Mouse (Mus musculus): ENCODE measurements around the gene Mrpl14.
A peak's percentile ranks its signal among the peaks of the same experiment; 100 is the strongest.

The Mrpl14 gene

DNA sequence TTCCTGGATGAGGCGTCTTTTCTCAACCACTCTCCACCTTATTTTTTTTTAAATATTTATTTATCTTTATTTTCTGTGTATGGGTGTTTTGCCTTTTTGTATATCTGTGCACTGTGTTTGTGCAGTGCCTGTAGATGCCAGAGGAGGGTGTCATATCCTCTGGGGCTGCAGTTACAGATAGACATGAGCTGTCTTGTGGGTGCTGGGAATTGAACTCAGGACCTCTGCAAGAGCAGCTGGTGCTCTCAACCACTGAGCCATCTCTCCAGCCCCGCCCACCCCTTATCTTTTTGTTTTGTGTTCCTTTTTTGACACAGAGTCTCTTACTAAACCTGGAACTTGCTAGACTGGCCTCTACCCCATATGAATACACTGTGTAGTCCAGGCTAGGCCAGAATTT, 41.4 kb downstream of the Mrpl14 start:
- DNase-seq = no peak

DNA sequence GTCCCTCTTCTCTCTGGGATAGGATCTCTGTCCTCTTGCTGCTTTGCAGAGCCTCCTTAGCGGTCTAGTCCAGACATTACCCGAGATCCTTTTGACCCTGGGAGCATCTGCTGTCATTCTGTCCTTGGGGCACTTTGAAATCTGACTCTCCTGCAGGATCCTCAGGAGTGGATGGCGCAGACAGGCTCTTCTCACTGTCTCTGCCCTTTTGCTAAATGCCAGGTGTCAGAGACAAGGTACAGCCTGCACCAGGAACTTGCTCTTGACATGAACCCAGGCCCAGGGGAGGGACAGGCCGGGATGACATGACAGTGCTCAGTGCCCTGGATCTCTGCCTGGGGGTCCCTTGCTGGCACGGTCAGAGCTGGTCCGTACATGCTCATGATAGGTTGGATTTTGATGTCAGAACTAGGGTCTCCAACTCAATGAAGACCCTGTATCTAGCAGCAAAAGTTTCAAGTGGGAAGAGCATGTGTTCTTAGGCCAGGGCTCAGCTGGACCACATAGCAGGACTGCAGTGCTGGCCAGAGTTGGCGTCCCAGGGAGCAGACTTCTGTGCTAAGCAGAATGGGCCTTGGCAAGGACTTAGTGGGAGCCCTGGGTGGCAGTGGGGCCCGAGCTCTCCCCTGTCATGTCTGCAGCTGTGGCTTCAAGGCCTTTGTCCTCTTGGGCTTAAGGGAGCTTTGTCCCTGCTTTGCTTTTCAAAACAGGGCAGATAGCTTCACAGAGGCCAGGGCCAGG, 42.0 kb downstream of the Mrpl14 start:
- no peak for DNase-seq

DNA sequence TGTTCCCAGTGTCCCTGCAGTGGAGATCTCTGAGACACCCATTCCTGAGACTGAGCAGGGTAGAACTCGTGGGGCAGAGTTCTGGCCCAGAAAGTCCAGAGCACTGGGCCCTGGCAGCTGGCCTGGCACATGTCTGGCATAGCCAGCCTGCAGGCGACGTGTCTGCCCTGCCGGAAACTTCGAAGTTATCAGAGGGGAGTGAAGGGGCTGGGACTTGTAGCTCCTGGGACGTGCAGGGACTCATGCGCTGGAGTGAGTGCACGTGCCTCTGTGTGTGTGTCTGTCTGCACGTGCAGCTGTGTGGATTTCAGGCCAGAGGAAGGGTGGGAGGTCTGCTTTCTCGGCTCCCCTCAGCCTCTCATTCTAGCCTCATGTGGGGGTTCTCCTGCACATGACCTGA, 43.3 kb downstream of the Mrpl14 start:
- DNase-seq = no peak

DNA sequence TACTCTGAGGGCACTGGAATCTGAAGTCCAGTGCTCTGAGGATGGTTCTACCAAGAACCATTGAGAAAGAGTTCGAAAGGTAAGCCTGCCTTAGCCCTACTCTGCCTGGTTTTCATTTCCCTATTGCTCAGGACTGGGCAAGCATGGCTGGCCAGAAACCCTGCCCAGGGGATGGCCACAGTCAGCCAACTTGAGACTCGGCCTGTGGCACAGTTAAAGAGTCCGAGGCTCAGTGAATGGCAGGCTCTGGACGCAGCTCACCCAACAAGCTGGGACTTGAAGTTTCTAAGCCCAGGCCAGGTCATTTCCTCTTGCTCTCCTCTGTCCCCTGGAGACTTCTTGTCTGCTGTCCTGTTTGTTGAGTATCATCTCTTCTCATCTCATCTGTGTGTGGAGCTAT, 44.6 kb downstream of the Mrpl14 start:
- no peak for DNase-seq

DNA sequence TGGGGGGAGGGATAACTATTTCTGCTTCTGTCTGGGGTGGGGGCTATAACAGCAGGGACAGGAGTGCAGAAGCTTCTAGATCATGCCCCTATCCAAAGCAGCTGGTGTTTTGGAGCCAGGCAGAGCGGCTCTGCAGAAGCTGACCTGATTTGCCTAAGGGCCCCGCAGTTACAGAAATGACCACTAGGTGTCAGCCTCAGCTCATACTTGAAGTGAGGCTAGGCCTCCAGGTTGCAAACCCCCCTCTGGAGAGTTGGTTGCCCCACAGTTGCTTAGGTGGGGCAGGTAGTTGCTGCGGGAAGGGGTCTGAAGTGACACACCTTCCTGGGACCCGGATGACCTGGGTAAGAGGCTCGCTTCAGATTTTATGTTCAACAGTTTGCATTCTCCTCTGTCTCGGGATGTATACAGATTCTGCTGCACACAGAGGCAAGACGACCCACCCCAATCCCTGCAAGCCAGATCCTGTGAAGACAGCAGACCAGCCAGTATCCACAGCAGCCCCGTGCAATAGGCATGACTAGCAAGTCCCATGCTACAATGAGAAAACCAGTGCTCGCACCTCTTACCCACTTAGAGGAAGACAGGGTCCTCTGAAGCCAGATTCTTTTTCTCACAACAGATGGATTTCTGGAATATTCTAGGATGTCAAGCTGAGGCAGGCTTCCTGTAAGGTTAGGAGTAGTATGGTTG, 45.2 kb downstream of the Mrpl14 start:
- peak; percentile 82 for DNase-seq

DNA sequence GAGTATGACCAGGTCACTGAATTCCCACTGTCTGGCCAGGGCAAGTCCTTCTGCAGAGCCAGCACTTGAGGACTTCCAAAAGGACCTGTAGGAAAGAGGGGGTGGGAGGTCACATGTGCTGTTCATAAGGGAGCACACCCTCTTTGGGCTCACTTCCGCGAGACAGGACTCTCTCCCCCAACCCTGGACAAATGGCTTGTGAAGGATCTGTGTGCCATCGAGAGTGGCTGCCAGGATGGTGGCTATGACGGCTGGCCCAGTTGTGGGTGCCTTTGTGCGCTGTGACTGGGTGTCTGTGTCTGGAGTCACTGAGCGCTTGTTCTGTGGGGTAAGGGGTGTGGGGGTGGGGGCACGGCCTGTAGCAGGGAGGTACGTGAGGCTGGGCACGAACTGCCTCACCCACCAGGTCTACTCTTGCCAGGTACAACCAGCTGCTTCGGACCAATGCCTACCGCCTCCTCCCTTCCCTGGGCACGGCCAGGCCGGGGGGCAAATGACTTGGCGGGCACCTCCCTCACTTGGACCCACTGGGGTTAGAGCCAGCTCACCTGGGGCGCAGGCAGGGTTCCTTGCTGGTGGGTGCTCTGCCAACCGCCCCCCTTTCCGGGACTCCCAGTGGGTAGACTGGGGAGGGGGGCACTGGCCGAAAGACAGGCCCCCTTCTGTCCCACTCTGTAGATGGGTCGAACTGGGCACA, 47.1 kb downstream of the Mrpl14 start:
- no peak for DNase-seq

DNA sequence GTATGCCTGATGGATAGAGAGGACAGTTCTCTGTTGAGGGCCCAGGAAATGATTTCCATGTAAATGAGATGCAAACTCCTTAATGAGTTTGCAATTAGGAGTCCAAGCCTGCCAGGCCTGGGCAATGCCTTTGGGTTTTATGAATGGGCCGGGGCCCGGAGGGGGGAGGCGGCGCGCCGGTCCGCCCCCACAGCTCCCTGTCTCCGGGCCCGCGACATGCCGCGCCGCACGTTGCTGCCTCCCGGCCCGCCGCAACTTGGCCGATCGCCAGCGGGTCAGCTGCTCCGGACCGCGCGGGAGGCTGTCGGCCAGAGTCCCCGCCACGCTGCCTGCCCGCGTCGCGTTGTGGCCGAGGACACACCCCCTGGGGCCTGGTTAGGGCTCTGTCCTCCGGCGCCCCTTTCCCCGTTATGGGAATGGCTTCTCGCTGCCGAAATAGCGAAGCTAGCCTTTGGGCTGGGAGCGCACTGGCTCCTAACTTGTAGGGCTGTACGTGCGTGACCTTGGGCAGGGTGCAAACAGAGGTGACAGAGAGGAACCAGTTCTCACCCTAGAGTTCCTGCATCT, 47.7 kb downstream of the Mrpl14 start, which contains the start of gene 1600014C23Rik:
Gene 1600014C23Rik, minus strand, starts transcription at position 110 of the 567 bp plus-strand sequence.
- peak; percentile 62 for DNase-seq

DNA sequence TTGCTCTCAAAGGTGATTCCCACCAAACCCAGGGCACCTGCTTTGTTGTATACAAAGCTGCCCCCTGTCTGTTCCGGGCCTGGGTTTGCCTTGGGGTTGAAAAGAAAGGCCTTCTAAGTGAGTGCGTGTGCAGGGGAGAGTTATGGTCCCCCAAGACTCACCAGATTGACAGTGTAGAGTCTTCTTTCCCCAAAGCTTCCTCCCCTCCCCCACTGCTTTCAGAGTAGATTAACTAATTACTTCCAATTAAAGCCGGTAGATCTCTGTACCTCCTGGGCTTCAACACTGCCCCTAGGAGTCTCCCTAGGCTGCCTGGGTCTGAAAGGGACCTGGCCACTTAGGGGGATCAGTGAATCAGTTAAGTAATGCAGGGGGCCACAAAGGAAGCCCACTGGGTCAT, 48.2 kb downstream of the Mrpl14 start:
- DNase-seq = no peak

DNA sequence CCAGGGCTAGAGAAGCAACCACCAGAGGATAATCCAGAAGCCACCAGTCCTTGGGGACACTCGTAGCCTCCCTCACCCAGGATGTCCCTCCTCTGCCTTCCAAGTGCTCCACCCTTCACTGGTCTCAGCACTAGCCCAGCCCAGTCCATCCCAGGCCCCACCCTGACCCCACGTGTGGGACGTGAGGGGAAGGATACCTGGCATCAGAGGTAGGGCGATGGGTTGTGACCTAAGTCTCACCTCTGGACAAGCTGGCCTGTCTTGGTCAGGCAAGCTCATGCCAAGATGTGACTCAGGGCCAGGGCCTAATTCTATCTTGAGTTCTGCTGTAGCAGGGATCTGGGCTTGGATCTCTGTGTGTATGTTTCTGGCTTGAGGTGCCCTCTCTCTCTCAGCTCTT, 48.8 kb downstream of the Mrpl14 start:
- no peak for DNase-seq

DNA sequence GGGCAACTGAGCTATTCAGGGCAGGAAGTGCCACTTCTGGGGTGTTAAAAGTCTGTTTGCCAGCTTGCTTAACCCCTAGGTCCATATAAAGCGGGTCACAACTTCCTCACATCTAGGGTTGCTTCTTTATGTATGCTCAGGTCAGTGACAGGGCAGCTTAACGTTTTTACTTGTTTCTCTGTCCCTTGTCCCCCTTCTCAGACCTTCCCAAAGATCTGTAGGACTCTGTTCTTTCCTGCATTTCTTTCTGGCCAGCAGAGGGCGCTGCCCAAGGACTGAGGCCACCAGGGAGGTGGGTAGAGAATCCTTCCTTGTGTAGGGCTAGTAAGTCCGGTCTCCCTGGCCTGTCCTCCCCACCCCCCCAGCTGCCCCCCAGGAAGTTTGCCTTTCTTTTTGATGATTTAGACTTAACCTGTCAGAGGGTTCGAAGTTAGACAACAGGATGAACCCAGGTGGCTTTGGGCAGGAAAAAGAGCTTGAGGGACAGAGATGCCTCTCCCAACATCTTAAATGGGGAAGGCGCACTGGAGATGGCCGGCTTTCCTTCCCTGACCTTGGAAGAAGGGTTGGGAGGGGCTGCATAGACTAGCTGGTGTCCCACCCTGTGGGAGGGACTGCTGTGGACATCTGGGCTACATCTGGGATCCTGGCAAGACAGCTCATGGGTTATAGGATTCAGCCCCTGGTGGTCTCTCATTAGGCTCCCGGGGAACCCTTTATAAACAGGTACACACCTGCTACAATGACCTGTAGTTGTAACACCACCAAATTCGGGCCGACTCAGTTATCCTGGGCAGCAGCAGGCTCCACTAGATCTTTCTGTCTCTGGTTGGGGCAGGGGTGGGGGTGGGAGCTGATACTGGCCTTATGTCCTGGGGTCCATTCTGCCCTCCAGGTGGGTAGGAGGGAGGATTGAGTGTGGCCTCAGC, 49.5 kb downstream of the Mrpl14 start:
- peak; percentile 89 for DNase-seq

DNA sequence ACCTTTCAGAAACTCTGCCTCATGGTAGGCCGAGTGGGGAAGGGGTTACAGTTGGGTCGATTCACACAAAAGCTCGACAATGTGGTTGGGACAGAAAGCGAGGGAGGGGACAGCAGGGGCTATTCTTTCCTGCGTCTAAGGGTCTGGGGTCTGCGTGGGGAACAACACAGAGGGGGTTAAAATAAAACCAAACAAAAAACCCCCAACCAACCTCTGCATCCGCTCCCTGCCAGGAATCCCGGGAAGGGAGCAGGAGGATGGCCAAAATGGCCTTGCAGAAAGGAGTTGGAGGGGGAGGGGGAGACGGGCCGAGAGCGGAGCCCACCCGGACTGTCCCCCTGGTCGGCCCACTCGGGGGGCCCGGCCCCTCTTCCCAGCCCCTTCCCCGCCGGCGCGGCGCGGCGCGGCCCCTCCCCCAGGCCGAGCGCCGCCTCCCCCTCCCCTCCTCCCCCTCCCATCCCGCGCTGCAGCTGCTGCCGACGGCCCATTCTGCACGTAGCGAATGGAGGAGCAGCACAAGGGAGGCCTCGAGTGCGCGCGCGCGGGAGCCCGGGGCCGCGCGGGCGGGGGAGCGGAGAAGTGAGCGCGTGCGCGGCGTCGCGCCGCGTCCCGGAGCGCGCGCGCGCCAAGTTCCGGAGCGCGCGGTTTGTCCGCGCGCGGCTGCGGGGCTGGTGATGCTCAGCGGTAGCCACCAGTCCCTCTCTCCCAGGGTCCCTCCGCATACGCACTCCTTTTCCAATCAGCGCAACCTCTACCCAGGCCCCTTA, 50.4 kb downstream of the Mrpl14 start:
- DNase-seq = peak; percentile 92

DNA sequence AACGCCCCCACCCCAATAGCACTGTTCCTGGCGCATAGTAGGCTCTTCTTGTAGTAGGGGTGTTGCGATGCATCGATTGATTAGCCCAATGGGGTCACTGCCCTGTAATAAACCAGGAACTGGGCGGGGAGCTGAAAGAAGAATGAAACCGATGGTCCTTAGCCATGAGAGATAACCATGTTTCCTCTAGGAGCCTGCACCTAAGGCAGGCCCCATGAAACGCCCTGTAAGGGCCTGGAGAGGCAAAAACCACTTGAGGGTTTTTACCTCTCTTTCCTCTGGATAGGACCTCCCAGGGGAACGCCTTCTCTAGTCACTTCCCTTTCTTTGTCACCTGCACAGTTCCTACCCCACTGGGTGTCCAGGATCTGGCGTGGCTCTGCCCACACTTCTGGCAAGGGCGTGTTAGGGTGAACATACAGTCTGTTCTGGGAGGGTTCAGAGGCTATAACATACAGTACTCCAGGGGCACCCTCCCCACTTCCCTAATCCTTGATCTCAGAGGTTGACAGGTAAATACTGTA, 51.0 kb downstream of the Mrpl14 start:
- DNase-seq = peak; percentile 44

DNA sequence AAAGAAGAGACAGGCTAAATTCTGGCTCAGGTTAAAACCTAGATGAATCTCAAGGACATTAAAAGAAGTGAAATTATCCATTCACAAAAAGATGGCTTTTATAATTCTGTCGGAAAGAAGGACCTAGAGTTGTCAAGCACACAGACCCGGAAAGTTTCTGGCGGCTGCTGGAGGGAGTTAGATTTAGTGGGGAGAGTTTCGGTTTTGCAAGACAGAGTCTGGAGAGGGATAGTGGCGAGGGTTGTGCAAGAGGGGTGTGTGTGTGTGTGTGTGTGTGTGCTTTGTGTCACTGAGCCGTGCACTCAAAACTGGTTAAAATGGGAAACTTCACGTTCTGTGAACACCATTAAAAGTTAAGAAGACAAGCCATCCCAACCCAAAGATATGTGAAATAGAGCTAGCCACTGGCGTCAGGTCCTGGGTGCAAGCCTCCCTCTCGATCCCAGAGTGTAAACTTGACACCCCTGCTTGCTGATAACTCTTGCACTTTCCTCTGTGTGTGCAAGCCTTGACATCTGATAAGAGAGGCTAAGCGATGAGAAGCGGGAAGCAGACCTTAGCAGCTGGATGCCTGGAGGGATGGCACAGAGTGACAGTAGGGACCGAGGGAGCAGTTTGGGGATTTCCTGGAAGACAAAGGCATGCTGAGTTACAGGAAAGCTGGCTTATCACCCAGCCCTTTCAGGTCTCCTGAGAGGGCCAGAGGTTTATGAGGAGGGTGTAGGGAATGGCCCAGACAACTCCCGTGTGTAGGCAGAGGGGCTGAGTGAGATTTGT, 56.4 kb downstream of the Mrpl14 start:
- peak; percentile 62 for DNase-seq

DNA sequence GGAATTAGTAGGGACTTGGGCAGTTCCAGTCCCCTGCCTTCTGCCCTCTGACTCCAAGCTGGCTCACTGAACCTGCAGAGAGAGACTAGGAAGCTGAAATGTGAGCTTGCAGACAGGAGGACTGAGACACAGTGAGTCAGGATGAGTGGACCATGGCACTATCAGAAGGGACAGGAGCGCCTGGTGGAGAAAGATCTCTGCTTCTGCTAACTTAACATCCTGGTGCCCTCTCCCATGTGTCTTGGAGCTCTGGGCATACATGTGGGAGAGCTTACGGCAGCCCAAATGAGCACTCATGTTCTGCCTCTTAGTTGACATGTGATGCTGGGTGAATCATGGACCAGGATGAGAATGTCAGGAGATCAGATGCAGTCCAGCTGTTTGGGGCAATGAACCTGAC, 59.5 kb downstream of the Mrpl14 start:
- peak; percentile 61 for DNase-seq

DNA sequence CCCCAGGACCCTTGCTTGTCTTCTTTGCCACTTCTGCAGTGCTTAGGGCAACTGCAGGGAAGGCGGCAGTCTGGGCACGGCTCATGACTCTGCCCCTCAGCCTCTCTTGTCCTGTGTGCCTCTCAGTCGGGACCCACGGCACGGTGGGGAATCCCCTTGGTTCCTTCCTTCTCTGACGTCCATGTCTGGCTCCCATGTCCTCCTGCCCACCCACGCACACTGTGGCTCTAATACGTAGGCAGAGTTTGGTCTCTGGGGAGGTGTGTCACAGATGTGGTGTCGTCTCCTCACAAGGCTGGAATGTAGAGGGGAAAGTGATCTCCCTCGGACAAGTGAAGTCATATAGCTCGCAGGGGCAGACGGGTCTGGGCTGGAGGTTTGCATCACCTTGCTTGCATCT, 60.6 kb downstream of the Mrpl14 start:
- DNase-seq = no peak

DNA sequence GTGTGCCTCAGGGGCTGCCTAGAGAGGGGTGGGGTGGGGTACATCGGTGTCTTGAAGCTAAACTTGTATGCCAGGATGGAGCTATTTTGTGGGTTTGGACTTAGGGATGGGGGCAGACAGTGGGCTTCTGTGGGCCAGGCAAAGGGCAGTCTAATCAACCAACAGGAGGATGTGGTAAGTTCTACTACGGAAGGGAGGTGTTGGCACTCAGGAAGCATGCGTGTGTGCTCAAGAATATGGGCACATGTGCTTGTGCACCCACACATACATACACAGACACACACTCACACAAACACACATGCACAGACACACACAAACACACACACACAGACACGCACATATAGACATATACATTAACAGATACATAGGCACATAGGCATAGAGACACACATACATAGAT, 61.2 kb downstream of the Mrpl14 start:
- DNase-seq = no peak
